Mouse (Mus musculus) heart, postnatal 4 days (tissue): ENCODE results near the gene 2610002M06Rik. TPM values are rescaled to one million over a fixed set of nuclear protein-coding genes. Genes with fewer than 3 reads are reported as not detected.
A peak's percentile ranks its signal among the peaks of the same experiment; 100 is the strongest.

Source experiments
- DNase-seq: peaks from one replicate; pipeline ENCODE4 v3.0.0; 2021
- total RNA-seq, 2 experiments: library from RNA; stranded (reverse); gene quantifications; 2 replicates each; pipeline ENCODE4 v1.2.3; 2021

2610002M06Rik gene
- 10 to 100 TPM; 10.1 to 10.5 TPM for total RNA-seq

- DNase-seq = peak; percentile 91
Measured at GRCm38 (mm10) chrX:107816218-107816554, at the start of gene 2610002M06Rik. Gene 2610002M06Rik (minus strand): TSS chrX:107816334.

DNA sequence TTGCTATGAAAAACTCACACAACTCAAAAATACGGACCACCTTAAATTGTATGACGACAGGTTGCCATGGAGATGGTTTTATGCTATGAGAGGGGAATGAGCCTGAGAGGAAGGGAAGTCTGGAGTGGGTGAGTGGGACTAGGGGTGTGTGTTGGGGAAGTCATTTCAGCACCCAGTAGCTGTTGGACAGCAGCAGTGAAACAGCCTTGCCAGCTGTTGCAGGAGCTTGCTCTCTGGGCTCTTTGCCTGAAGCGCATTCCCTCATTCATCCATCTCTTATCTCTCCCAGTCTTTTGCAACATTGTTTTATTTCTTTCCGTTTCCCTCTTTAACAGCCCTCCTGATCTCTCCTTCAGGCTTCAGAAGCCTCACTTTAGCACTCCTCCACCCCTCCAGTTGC, 42.0 kb upstream of the 2610002M06Rik start:
- DNase-seq = peak; percentile 18

DNA sequence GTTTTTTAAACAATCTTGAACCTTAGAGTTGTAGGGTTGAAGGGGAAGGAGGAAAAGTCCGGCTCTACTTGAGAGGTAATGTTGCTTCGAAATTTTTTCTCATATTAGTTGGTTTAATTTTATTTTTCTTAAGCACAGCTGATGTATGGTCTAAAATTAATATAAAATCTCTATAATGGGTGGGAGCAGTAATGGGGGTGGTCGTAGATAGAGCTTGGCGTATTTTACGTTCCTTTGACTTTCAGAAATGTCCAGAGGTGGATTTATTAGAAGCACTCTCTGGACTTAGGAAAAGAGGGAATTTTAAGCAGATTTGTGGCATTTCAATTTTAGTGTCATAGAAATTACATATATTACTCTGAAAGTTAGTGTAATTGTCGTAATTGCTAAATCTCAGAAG, 592 bp upstream of the 2610002M06Rik start:
- no peak for DNase-seq

GRCm38 (mm10) chrX:107815502-107816217, 474 bp downstream of the 2610002M06Rik start:
- peak; percentile 31 for DNase-seq

DNA sequence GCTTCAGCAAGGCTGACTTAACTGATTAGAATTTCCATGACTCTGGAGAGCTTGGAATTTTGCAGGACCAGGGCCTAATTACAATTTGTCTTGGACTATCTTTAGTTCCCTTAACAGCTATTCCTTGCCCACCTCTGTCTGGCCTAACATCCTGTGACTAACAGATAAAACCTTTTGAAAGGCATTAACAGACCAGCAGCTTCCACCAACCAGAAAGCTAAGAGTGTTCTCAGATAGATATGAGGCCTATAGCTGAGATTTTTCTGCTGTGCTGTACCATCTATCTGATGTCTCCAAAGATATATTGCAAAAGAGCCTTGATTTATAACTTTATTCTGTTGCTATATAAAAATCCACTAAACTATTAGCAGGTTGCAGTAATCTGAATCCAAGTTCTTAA, 4.0 kb downstream of the 2610002M06Rik start:
- DNase-seq = no peak

GRCm38 (mm10) chrX:107796919-107797318, 19.2 kb downstream of the 2610002M06Rik start:
- DNase-seq = no peak

GRCm38 (mm10) chrX:107795785-107796184, 20.3 kb downstream of the 2610002M06Rik start:
- no peak for DNase-seq

- DNase-seq = no peak
Measured at GRCm38 (mm10) chrX:107792290-107792689, 23.8 kb downstream of the 2610002M06Rik start, which contains the start of gene Tent5d. Gene Tent5d (plus strand): TSS chrX:107792590.

GRCm38 (mm10) chrX:107790750-107791493, 25.2 kb downstream of the 2610002M06Rik start:
- DNase-seq = no peak

GRCm38 (mm10) chrX:107790136-107790535, 26.0 kb downstream of the 2610002M06Rik start:
- DNase-seq = no peak

- DNase-seq = no peak
Measured at GRCm38 (mm10) chrX:107767896-107768295, 48.2 kb downstream of the 2610002M06Rik start.

Other genes with a start within 250 kb of the 2610002M06Rik start
- gene Tbx22, start 148.4 kb downstream of the 2610002M06Rik start, total RNA-seq = not detected
- not detected for gene Tent5d, start 23.7 kb downstream of the 2610002M06Rik start, total RNA-seq
- not detected for gene Gm732, start 132.1 kb upstream of the 2610002M06Rik start, total RNA-seq